In the genomic region with DNA sequence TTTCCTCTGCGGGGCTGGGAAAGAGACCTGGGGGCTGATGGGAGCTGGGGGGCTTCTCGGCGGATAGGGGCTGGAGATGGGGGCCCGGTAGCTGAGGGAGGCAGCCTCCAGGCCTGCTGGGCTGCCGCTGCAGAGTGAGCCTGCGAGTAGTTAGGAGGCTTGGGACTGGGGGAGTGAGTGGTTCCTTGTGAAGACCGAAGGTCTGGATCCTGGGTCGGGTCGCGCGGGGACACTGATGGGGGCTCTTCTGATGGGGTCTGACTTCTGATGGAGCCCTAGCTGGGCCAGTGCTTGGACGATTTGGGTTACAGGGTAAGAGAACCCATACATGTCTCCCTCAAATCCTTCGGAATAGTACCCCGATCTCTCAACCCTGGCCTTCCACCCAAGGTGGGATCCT, we compare ENCODE assay signal across 9 mouse cellular contexts. TPM values are rescaled to one million over a fixed set of nuclear protein-coding genes. Genes with fewer than 3 reads are reported as not detected.
DNase-seq lines count a peak whose midpoint lies in the region; ATAC-seq and TF ChIP-seq lines count a peak whose summit lies in the region.
"Had no signal": no experiment of that assay in that cellular context is flagged by ENCODE, and none has a peak within 500 bp of the region (broad histone marks: within the 10 kb centered on the region; RNA-seq: fewer than 3 reads in every experiment).

No protein-coding gene starts in this region.

- H3K36me3 ChIP-seq in heart, embryonic 12.5 days: no peaks in the 10 kb centered on the region
- peaks cover 26% of the 10 kb centered on the region for H3K36me3 ChIP-seq in E14TG2a.4 (ENCODE audit: insufficient read depth, low read length)
- H3K36me3 ChIP-seq in embryonic facial prominence, embryonic 14.5 days (ENCODE audit: control insufficient read depth, insufficient read depth, low read length): no peaks in the 10 kb centered on the region
- no peaks in the 10 kb centered on the region for H3K36me3 ChIP-seq in limb, embryonic 11.5 days (ENCODE audit: control insufficient read depth, insufficient read depth, low read length)

- no peak overlapping the region for H3K27ac ChIP-seq in heart, embryonic 12.5 days (ENCODE audit: poor library complexity, severe bottlenecking)
- H3K27ac ChIP-seq in embryonic facial prominence, embryonic 14.5 days (replicated peaks; ENCODE audit: low read depth, low read length): no peak overlapping the region
- no peak overlapping the region for H3K27ac ChIP-seq in limb, embryonic 11.5 days (replicated peaks; ENCODE audit: low read depth, low read length)

- DNase-seq in heart, adult 8-10 months (ENCODE audit: low spot score): no peak
- no peak for DNase-seq in embryonic facial prominence, embryonic 14.5 days (ENCODE audit: low spot score)
- peak; percentile 27 for DNase-seq in limb, embryonic 11.5 days (ENCODE audit: low spot score)
- DNase-seq in adrenal gland, postnatal 36 days: no peak
- DNase-seq in adrenal gland, adult 2 months: no peak
- DNase-seq: spleen, adult 18-20 months had no signal

- H3K4me2 ChIP-seq in heart, embryonic 12.5 days: peak overlapping the region; percentile 100
- H3K4me2 ChIP-seq in embryonic facial prominence, embryonic 14.5 days (ENCODE audit: low read depth, low read length): peak overlapping the region; percentile 92
- peak overlapping the region; percentile 87 for H3K4me2 ChIP-seq in limb, embryonic 11.5 days (ENCODE audit: low read depth, severe bottlenecking)

- no peak for ATAC-seq in heart, embryonic 12.5 days (ENCODE audit: insufficient number of reproducible peaks, low FRiP score)
- ATAC-seq in embryonic facial prominence, embryonic 14.5 days (ENCODE audit: low read depth): no peak
- ATAC-seq in limb, embryonic 11.5 days (ENCODE audit: insufficient number of reproducible peaks, low FRiP score, low TSS enrichment, low read depth): no peak
- ATAC-seq in erythroid progenitor cell, adult 5-6 weeks (replicated peaks; ENCODE audit: low FRiP score, poor library complexity, severe bottlenecking): no peak

- no peak for TF ChIP-seq CTCF in E14TG2a.4 (conservative IDR thresholded peaks at IDR 0.05; ENCODE audit: low read length)

- peak overlapping the region; percentile 23; the same call in 1 of the 2 replicates for H3K9ac ChIP-seq in heart, embryonic 12.5 days
- peak overlapping the region; percentile 63 for H3K9ac ChIP-seq in embryonic facial prominence, embryonic 14.5 days (ENCODE audit: low read depth, low read length)
- no peak overlapping the region; the same call in 1 of the 2 replicates for H3K9ac ChIP-seq in limb, embryonic 11.5 days (ENCODE audit: low read length)

- H3K27me3 ChIP-seq in heart, embryonic 12.5 days (replicated peaks): peaks cover 78% of the 10 kb centered on the region
- peaks cover 39% of the 10 kb centered on the region for H3K27me3 ChIP-seq in E14TG2a.4 (ENCODE audit: insufficient read depth, low read length)
- peaks cover 70% of the 10 kb centered on the region for H3K27me3 ChIP-seq in embryonic facial prominence, embryonic 14.5 days (replicated peaks; ENCODE audit: control insufficient read depth, insufficient read depth, low read length)
- H3K27me3 ChIP-seq in limb, embryonic 11.5 days (ENCODE audit: control insufficient read depth, insufficient read depth, low read length): peaks cover 39% of the 10 kb centered on the region

- H3K9me3 ChIP-seq in heart, embryonic 12.5 days (replicated peaks): peaks cover 5% of the 10 kb centered on the region
- H3K9me3 ChIP-seq in E14TG2a.4 (ENCODE audit: low read length): no peaks in the 10 kb centered on the region
- H3K9me3 ChIP-seq in embryonic facial prominence, embryonic 14.5 days (ENCODE audit: control insufficient read depth, low read length): 0 out of 2 replicates have a peak, but pooled peaks cover 7% of the 10 kb centered on the region
- H3K9me3 ChIP-seq in limb, embryonic 11.5 days (ENCODE audit: control insufficient read depth, low read length): peaks cover 3% of the 10 kb centered on the region; the same call in 1 of the 2 replicates

- H3K4me1 ChIP-seq in heart, embryonic 12.5 days (replicated peaks): peaks cover 14% of the 10 kb centered on the region
- peaks cover 52% of the 10 kb centered on the region for H3K4me1 ChIP-seq in E14TG2a.4 (replicated peaks; ENCODE audit: low read depth, low read length)
- no peaks in the 10 kb centered on the region for H3K4me1 ChIP-seq in embryonic facial prominence, embryonic 14.5 days (ENCODE audit: control insufficient read depth, insufficient read depth, low read length)
- H3K4me1 ChIP-seq in limb, embryonic 11.5 days (ENCODE audit: control insufficient read depth, insufficient read depth, low read length): no peaks in the 10 kb centered on the region

- 20% methylated on average over 14 of the region's 14 CpGs for WGBS in heart, embryonic 12.5 days
- 19% methylated on average over 14 of the region's 14 CpGs for WGBS in embryonic facial prominence, embryonic 14.5 days
- 21% methylated on average over 14 of the region's 14 CpGs for WGBS in limb, embryonic 11.5 days

- H3K4me3 ChIP-seq in heart, embryonic 12.5 days: peak overlapping the region; percentile 72
- H3K4me3 ChIP-seq in E14TG2a.4 (replicated peaks; ENCODE audit: low read length): peak overlapping the region; percentile 90
- peak overlapping the region; percentile 50 for H3K4me3 ChIP-seq in embryonic facial prominence, embryonic 14.5 days (ENCODE audit: low read depth, low read length)
- H3K4me3 ChIP-seq in limb, embryonic 11.5 days (ENCODE audit: low read depth, low read length): peak overlapping the region; percentile 32

RNA-seq across cellular contexts. Expression of a gene that starts 27.8 kb away (rescaled TPM):
- 9.2 and 9.4 TPM in 2 replicates for polyA plus RNA-seq in heart, embryonic 12.5 days (2016; fragmentation: Nextera tagmentation; extraction: Ambion mirVana)
- 1 to 10 TPM; 1.3 to 3.6 (median 2.8) TPM for total RNA-seq in heart, adult 8-10 months (2022)
- polyA plus RNA-seq in embryonic facial prominence, embryonic 14.5 days (2014; fragmentation: Nextera tagmentation; extraction: Ambion mirVana): 4.5 and 5.8 TPM in 2 replicates
- polyA plus RNA-seq in limb, embryonic 11.5 days (2014; fragmentation: Nextera tagmentation; extraction: Ambion mirVana): 5.3 and 9.1 TPM in 2 replicates
- 1 to 10 TPM; 4.3 to 7.3 TPM for total RNA-seq in adrenal gland, postnatal 36 days (2021)
- total RNA-seq in adrenal gland, adult 2 months (2021): 1 to 10 TPM; 5.6 to 7.8 TPM
- 28.8 and 41.6 TPM in 2 replicates for polyA plus RNA-seq in adrenal gland, adult 2 months (2012; rRNA removed)
- total RNA-seq in erythroid progenitor cell, adult 5-6 weeks (2015; ENCODE audit: low replicate concordance): not detected in 2 replicates
- not detected in 2 replicates for total RNA-seq in erythroid progenitor cell, adult 5-6 weeks (2017; ENCODE audit: low replicate concordance)

Comparison
In these comparisons a context has a peak if more than half of its experiments do, and no peak if none do; other contexts are left out.
1. H3K4me3 ChIP-seq: peak in every context shown above with its lines; median percentile 90 in E14TG2a.4; 72 in heart, embryonic 12.5 days; 50 in embryonic facial prominence, embryonic 14.5 days; 32 in limb, embryonic 11.5 days.